Mouse (Mus musculus): ENCODE data around the gene Slc43a1. TPM values are rescaled to one million over a fixed set of nuclear protein-coding genes. Genes with fewer than 3 reads are reported as not detected.

Gene Slc43a1
- polyA plus RNA-seq, 1 experiment from 2014 or later = 21.1 TPM

GRCm38 (mm10) chr2:84850407-84851129 is 11.9 kb downstream of the Slc43a1 start:
- WGBS = 58% methylated on average over 7 of the region's 7 CpGs
- Histone ChIP-seq H3K9me3 (no peaks in the 10 kb centered on the region), H3K27ac (no peak overlapping the region), H3K4me2 (peak overlapping the region; percentile 23; the same call in 1 of the 2 replicates), H3K4me1 (replicated peaks) (peaks cover 11% of the 10 kb centered on the region), H3K27me3 (no peaks in the 10 kb centered on the region), H3K4me3 (replicated peaks) (no peak overlapping the region), H3K9ac (replicated peaks) (0 out of 2 replicates have a peak overlapping the region, but pooled peaks have one; percentile 4), H3K36me3 (peaks cover 93% of the 10 kb centered on the region)
- ATAC-seq (ENCODE audit: insufficient number of reproducible peaks, insufficient read depth, low FRiP score, low TSS enrichment, low read depth) = no peak; the same call in 1 of the 2 replicates

- Histone ChIP-seq H3K4me1 (replicated peaks) (peaks cover 11% of the 10 kb centered on the region), H3K9ac (replicated peaks) (0 out of 2 replicates have a peak overlapping the region, but pooled peaks have one; percentile 4), H3K27ac (no peak overlapping the region), H3K4me2 (peak overlapping the region; percentile 23; the same call in 1 of the 2 replicates), H3K9me3 (no peaks in the 10 kb centered on the region), H3K4me3 (replicated peaks) (no peak overlapping the region), H3K27me3 (no peaks in the 10 kb centered on the region), H3K36me3 (peaks cover 91% of the 10 kb centered on the region)
- ATAC-seq (ENCODE audit: insufficient number of reproducible peaks, insufficient read depth, low FRiP score, low TSS enrichment, low read depth) = no peak; the same call in 1 of the 2 replicates
- 34% methylated on average over 23 of the region's 23 CpGs for whole genome bisulfite sequencing
Measured at GRCm38 (mm10) chr2:84851130-84852040, 12.7 kb downstream of the Slc43a1 start.

DNA sequence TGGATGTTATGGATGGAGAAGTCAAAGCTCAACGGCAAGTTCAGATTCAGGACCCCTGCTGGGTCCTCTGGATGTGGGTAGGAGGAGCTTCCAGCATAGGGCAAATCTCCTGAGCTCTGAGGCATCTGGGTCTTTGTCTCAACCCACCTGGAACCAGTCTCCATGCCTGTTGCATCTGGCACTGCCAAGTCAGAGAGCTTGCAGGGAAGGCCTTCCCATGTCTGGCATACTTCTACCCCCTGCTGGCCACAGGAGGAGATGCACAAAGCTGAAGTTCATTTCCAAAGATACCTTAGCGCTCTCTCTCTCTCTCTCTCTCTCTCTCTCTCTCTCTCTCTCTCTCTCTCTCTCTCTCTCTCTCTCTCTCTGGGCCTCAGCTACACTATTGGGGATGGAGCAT is 17.1 kb downstream of the Slc43a1 start:
- H3K36me3 ChIP-seq = peaks cover 93% of the 10 kb centered on the region
- ATAC-seq (ENCODE audit: insufficient number of reproducible peaks, insufficient read depth, low FRiP score, low TSS enrichment, low read depth) = no peak

DNA sequence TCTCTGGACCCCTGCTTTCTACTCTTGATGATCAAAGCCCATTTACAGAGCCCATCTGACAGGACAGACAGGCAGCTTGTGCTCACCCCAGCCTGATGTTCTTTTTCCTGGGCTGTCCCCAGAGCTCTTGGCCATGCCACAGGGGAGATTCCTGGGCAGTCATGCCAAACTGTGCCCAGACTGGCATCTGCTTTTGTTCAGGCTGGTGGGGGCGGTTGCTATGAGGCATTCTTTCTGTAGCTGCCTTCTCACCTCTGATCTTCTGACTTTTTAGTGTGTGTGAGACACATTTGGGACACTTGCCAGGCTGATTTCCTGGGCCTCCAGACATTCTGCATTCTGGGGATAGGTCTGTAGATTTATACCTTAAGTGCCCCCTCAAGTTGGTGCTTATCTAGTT is 19.9 kb downstream of the Slc43a1 start:
- Histone ChIP-seq H3K27me3 (no peaks in the 10 kb centered on the region), H3K4me2 (no peak overlapping the region), H3K4me3 (replicated peaks) (no peak overlapping the region), H3K27ac (no peak overlapping the region), H3K36me3 (peaks cover 94% of the 10 kb centered on the region), H3K4me1 (replicated peaks) (no peaks in the 10 kb centered on the region), H3K9ac (replicated peaks) (no peak overlapping the region), H3K9me3 (no peaks in the 10 kb centered on the region)
- ATAC-seq (ENCODE audit: insufficient number of reproducible peaks, insufficient read depth, low FRiP score, low TSS enrichment, low read depth) = no peak
- 96% methylated on average over 1 of the region's 1 CpGs for WGBS

More for the DNA sequence above, 17.1 kb downstream of the Slc43a1 start:
- no peak overlapping the region for H3K4me2 ChIP-seq
- H3K9me3 ChIP-seq = no peaks in the 10 kb centered on the region
- peaks cover 5% of the 10 kb centered on the region for H3K4me1 ChIP-seq (replicated peaks)
- no peak overlapping the region for H3K4me3 ChIP-seq (replicated peaks)
- no peak overlapping the region for H3K9ac ChIP-seq (replicated peaks)
- H3K27ac ChIP-seq = no peak overlapping the region
- WGBS = 61% methylated on average over 2 of the region's 2 CpGs
- H3K27me3 ChIP-seq = no peaks in the 10 kb centered on the region

GRCm38 (mm10) chr2:84859991-84860780 is 21.5 kb downstream of the Slc43a1 start:
- 91% methylated on average over 7 of the region's 7 CpGs for WGBS
- Histone ChIP-seq H3K27me3 (peaks cover 5% of the 10 kb centered on the region), H3K36me3 (peaks cover 79% of the 10 kb centered on the region), H3K4me2 (no peak overlapping the region), H3K9ac (replicated peaks) (no peak overlapping the region), H3K4me1 (replicated peaks) (no peaks in the 10 kb centered on the region), H3K4me3 (replicated peaks) (no peak overlapping the region), H3K9me3 (no peaks in the 10 kb centered on the region), H3K27ac (no peak overlapping the region)
- no peak for ATAC-seq (ENCODE audit: insufficient number of reproducible peaks, insufficient read depth, low FRiP score, low TSS enrichment, low read depth)

DNA sequence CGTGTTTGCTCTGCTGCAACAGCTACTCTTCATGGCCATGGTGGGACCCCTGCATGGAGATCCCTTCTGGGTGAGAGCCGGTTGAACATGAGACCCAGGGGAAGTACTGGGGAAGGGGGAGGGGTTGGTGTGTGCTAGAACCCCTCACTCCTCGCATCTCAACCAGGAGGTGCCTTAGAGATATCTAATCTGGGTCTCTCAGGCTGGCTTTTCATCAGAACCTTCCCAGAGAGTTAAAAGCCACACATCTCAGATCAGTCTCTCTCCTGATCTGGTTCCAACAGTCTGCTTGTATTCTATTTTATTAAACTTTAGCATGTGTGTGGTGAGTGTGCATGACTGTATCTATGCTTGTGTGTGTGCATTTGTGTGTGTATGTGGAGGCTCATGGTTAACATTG is 22.8 kb downstream of the Slc43a1 start:
- no peak overlapping the region for H3K4me3 ChIP-seq (replicated peaks)
- no peak overlapping the region for H3K27ac ChIP-seq
- H3K9ac ChIP-seq (replicated peaks) = no peak overlapping the region
- peaks cover 70% of the 10 kb centered on the region for H3K36me3 ChIP-seq
- no peak overlapping the region for H3K4me2 ChIP-seq
- ATAC-seq (ENCODE audit: insufficient number of reproducible peaks, insufficient read depth, low FRiP score, low TSS enrichment, low read depth) = no peak
- H3K4me1 ChIP-seq (replicated peaks) = peaks cover 8% of the 10 kb centered on the region
- peaks cover 18% of the 10 kb centered on the region for H3K27me3 ChIP-seq
- no peaks in the 10 kb centered on the region for H3K9me3 ChIP-seq
- WGBS = 68% methylated on average over 3 of the region's 3 CpGs

DNA sequence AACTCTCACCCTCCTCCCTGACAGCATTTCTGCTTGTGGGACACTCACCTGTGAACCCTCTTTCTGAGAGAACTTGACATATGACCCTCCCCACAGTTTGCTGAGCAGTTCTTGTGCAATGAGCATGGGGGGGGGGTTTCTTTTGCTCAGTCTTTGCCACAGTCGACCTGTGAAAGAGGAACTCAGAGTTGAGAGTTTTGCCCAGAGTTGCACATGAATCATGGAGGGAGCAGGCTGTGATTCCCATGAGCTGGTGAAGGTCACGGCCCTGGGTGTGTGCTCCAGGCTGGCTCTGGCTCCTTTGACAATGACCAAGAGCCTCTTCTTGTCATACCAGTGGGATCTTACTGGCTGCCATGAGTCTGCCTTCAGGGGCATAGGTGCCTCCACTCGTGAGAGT is 23.6 kb downstream of the Slc43a1 start:
- Histone ChIP-seq H3K27ac (no peak overlapping the region), H3K4me1 (replicated peaks) (peaks cover 10% of the 10 kb centered on the region), H3K4me3 (replicated peaks) (no peak overlapping the region), H3K4me2 (no peak overlapping the region), H3K36me3 (peaks cover 62% of the 10 kb centered on the region), H3K9me3 (no peaks in the 10 kb centered on the region), H3K27me3 (peaks cover 26% of the 10 kb centered on the region), H3K9ac (replicated peaks) (no peak overlapping the region)
- ATAC-seq (ENCODE audit: insufficient number of reproducible peaks, insufficient read depth, low FRiP score, low TSS enrichment, low read depth) = no peak
- 80% methylated on average over 3 of the region's 3 CpGs for WGBS

GRCm38 (mm10) chr2:84865616-84866571 is 27.2 kb downstream of the Slc43a1 start:
- Histone ChIP-seq H3K27ac (no peak overlapping the region), H3K4me1 (replicated peaks) (peaks cover 10% of the 10 kb centered on the region), H3K36me3 (peaks cover 28% of the 10 kb centered on the region), H3K9me3 (peaks cover 2% of the 10 kb centered on the region; the same call in 1 of the 2 replicates), H3K9ac (replicated peaks) (peak overlapping the region; percentile 44; the same call in 1 of the 2 replicates), H3K4me3 (replicated peaks) (peak overlapping the region; percentile 40), H3K27me3 (peaks cover 62% of the 10 kb centered on the region), H3K4me2 (peak overlapping the region; percentile 70)
- under 1% methylated on average over 46 of the region's 47 CpGs for WGBS
- ATAC-seq (ENCODE audit: insufficient number of reproducible peaks, insufficient read depth, low FRiP score, low TSS enrichment, low read depth) = peak; percentile 16; the same call in 1 of the 2 replicates

DNA sequence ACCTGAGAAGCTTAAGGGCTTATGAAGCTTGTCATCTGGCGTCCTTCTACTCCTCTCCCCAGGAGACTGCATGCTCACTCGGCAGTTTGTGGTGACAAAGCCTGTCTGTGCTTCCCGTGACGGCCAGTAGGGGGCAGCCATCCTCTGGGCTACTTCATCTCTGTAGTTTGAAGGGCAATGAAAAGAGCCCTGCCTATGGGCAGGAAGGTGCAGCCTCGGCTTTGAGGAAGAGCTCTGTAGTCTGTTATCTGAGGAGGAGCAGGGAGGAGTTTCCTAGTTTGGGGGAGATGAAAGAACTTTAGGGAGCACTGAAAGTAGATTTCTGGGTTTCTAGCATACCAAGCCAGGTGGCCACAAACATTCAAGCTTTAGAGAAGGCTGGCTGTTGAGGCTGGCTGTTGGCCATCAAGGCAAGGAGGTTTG is 29.9 kb downstream of the Slc43a1 start:
- peaks cover 22% of the 10 kb centered on the region for H3K4me1 ChIP-seq (replicated peaks)
- no peak overlapping the region for H3K4me3 ChIP-seq (replicated peaks)
- H3K9ac ChIP-seq (replicated peaks) = no peak overlapping the region
- peaks cover 4% of the 10 kb centered on the region; the same call in 1 of the 2 replicates for H3K9me3 ChIP-seq
- no peak for ATAC-seq (ENCODE audit: insufficient number of reproducible peaks, insufficient read depth, low FRiP score, low TSS enrichment, low read depth)
- H3K27ac ChIP-seq = no peak overlapping the region
- peaks cover 89% of the 10 kb centered on the region for H3K27me3 ChIP-seq
- H3K4me2 ChIP-seq = no peak overlapping the region
- peaks cover 1% of the 10 kb centered on the region; the same call in 1 of the 2 replicates for H3K36me3 ChIP-seq
- 6% methylated on average over 5 of the region's 5 CpGs for WGBS

GRCm38 (mm10) chr2:84868977-84869376 is 30.3 kb downstream of the Slc43a1 start:
- Histone ChIP-seq H3K4me3 (replicated peaks) (no peak overlapping the region), H3K27me3 (peaks cover 93% of the 10 kb centered on the region), H3K9me3 (peaks cover 4% of the 10 kb centered on the region; the same call in 1 of the 2 replicates), H3K36me3 (no peaks in the 10 kb centered on the region), H3K4me1 (replicated peaks) (peaks cover 22% of the 10 kb centered on the region), H3K27ac (no peak overlapping the region), H3K9ac (replicated peaks) (no peak overlapping the region), H3K4me2 (no peak overlapping the region)
- WGBS = 76% methylated on average over 2 of the region's 2 CpGs
- ATAC-seq (ENCODE audit: insufficient number of reproducible peaks, insufficient read depth, low FRiP score, low TSS enrichment, low read depth) = no peak

All from limb, embryonic 12.5 days (tissue).